Mouse (Mus musculus): Measurements from ENCODE around the gene Gm10638. TPM values are rescaled to one million over a fixed set of nuclear protein-coding genes. Genes with fewer than 3 reads are reported as not detected.

Gene Gm10638
- 5.4 and 6.0 TPM in 2 replicates for polyA plus RNA-seq (2016; fragmentation: Nextera tagmentation; extraction: Ambion mirVana)

DNA sequence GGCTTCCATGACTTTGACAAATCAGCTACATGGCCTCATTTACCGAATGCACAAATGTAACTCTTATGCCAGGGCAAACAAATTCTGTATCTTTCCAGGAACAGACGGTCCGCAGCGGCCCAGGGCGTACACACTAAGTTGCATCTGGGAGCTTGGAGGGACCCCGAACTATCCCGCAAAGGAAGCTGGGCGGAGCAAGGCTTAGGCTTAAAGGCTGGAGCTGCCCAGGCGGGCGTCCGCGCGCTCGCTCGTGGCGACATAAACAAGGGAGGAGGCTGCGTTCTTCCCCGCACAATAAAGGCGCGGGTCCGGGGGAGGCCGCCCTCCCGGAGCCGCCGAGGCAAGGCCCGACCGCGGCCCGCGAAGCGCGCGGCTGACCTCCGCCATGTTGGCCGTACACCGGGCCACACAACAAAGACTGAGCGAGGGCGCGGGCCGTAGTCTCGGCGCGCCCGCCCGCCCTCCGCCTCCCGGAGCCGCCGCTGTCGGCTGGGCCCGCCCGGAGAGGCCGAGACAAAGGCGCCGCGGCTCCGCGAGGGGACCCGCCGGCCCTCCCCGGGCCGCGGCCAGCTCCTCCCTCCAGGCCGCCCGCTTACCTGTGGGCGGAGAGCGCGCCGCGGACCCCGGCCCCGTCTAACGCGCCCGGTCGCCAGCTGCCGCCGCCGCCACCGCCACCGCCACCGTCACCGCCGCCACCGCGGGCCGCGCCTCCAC lies at the start of gene Gm10638, which contains the start of gene Siah1a:
Gene Gm10638, plus strand, starts transcription at position 479 of the 714 bp plus-strand sequence.
Gene Siah1a, minus strand, starts transcription at position 714 of the 714 bp plus-strand sequence.
- no peaks in the 10 kb centered on the region for H3K27me3 ChIP-seq (ENCODE audit: insufficient read depth, poor library complexity, severe bottlenecking)
- peak within 1 kb of the TSS; percentile 100 for H3K27ac ChIP-seq
- no peaks in the 10 kb centered on the region for H3K36me3 ChIP-seq
- H3K9me3 ChIP-seq, result no peaks in the 10 kb centered on the region
- H3K4me1 ChIP-seq (replicated peaks), result peaks cover 33% of the 10 kb centered on the region
- WGBS, result under 1% methylated on average over 88 of the region's 88 CpGs
- peak; percentile 76 for DNase-seq (ENCODE audit: low spot score)
- H3K4me3 ChIP-seq, result peak within 1 kb of the TSS; percentile 92

DNA sequence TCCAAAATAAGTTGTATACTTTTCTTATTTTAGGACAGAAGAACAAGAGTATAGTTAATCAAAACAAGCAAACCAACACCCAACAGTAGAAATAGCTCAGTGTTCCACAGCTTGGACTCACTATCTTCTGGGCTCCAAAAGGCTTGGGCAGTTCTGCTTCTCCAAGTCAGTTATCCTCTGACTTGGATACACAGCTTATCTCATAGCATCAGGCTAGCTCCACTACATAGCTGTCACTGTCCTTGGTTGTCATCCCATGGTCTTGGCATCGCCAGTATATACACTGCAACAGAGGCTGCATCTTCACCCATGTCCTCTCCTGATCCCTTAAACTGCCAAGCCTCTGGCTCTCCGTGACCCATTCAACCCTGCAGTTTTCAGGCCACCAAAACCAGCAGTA lies 49.8 kb upstream of the Gm10638 start:
- Histone ChIP-seq H3K27ac (no peak overlapping the region), H3K4me3 (no peak overlapping the region), H3K4me1 (replicated peaks) (no peaks in the 10 kb centered on the region), H3K27me3 (ENCODE audit: insufficient read depth, poor library complexity, severe bottlenecking) (no peaks in the 10 kb centered on the region), H3K9me3 (no peaks in the 10 kb centered on the region), H3K36me3 (0 out of 2 replicates have a peak, but pooled peaks cover 3% of the 10 kb centered on the region)
- DNase-seq (ENCODE audit: low spot score), result no peak
- 93% methylated on average over 2 of the region's 2 CpGs for WGBS

DNA sequence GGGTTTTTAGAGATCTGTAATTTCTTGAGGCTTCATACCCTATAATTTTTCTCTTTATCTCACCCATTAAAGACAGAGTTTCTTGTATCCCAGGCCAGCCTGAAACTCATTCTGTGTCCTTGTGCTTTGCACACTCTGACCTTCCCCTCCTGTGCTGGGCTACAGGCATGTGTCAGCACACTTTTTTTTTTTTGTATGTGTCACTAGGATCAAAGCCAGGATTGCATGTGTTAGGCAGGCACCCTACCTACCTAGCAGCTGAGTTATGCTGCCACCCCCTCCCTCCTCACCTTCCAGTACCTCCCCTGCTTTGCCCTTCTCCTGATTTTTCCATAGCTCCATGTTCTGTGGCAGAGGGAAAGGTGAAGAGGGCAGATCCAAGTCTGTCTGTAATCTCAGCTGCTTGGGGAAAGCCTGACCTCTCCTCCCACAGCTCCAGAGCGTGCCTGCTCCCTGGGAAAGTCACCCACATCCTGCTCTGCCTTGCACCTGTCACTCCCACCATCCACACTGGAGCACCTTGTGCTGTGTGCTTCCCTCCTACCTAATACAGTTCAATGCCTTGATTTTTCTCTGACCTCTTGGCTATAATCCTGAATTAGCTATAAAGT lies 46.6 kb upstream of the Gm10638 start:
- 76% methylated on average over 1 of the region's 1 CpGs for WGBS

DNA sequence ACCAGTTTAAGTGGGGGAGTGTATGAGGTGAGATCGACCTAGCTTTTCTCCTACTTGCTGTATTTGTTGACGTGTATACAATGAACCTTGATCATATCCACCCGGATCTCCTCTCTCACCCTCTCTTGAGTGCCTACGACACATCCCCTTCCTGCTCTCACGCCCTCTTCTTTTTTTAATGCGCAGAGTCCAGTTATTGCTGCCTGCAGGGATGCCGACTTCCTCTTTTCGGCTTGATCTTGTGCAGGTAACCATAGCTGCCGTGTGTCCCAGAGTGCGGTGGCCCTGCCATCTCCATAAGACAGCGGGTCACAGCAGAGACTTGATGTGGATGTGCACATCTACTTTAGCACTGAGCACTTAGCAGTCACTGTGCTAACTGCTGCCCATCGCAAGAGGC lies 46.0 kb upstream of the Gm10638 start:
- Histone ChIP-seq H3K27ac (no peak overlapping the region), H3K27me3 (ENCODE audit: insufficient read depth, poor library complexity, severe bottlenecking) (no peaks in the 10 kb centered on the region), H3K9me3 (no peaks in the 10 kb centered on the region), H3K36me3 (0 out of 2 replicates have a peak, but pooled peaks cover 4% of the 10 kb centered on the region), H3K4me1 (replicated peaks) (no peaks in the 10 kb centered on the region), H3K4me3 (no peak overlapping the region)
- 91% methylated on average over 12 of the region's 12 CpGs for WGBS
- DNase-seq (ENCODE audit: low spot score), result no peak

More for the DNA sequence above, 46.6 kb upstream of the Gm10638 start:
- Histone ChIP-seq H3K9me3 (no peaks in the 10 kb centered on the region), H3K4me3 (no peak overlapping the region), H3K36me3 (0 out of 2 replicates have a peak, but pooled peaks cover 4% of the 10 kb centered on the region), H3K4me1 (replicated peaks) (no peaks in the 10 kb centered on the region), H3K27ac (no peak overlapping the region), H3K27me3 (ENCODE audit: insufficient read depth, poor library complexity, severe bottlenecking) (no peaks in the 10 kb centered on the region)
- DNase-seq (ENCODE audit: low spot score), result no peak

DNA sequence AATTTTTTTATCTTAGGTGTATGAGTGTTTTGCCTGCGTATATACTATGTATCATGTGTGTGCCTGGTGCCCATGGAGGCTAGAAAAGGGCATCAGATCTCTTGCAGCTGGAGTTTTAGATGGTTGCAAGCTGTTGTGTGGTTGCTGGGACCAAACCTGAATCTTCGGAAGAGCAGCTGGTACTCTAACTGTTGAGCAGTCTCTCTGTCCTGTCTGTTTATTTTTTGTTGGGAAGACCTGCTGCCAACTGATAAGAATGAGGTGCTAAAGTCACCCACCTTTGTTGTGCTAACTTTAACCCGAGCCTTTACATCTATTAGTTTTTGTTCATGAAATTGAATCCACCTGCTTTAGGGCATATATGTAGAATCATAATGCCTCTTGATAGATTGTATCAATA lies 43.0 kb upstream of the Gm10638 start:
- H3K4me3 ChIP-seq, result no peak overlapping the region
- 85% methylated on average over 3 of the region's 3 CpGs for WGBS
- H3K4me1 ChIP-seq (replicated peaks), result no peaks in the 10 kb centered on the region
- 0 out of 2 replicates have a peak, but pooled peaks cover 6% of the 10 kb centered on the region for H3K36me3 ChIP-seq
- H3K9me3 ChIP-seq, result no peaks in the 10 kb centered on the region
- H3K27ac ChIP-seq, result no peak overlapping the region
- no peaks in the 10 kb centered on the region for H3K27me3 ChIP-seq (ENCODE audit: insufficient read depth, poor library complexity, severe bottlenecking)
- no peak for DNase-seq (ENCODE audit: low spot score)

DNA sequence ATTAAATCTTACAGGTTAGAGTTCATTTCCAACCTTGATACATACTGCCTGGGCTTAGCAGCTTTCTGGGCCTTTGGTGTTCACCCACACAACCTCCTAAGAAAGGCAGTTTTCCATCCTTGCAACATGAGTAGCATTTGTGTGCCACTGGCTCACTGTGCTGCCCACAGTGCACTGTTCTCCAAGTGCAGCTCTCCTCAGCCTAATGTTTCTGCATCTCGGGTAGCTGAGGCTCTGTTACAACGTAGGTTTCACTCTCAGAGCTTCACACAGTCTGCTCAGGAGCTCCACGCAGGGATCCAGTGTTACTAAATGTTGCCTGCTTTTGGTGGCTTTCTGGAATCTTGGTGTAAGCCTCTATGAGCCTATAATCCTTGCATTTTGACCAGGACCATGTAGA lies 40.2 kb upstream of the Gm10638 start:
- DNase-seq (ENCODE audit: low spot score), result no peak
- WGBS, result 81% methylated on average over 3 of the region's 3 CpGs
- H3K36me3 ChIP-seq, result peaks cover 19% of the 10 kb centered on the region
- H3K4me1 ChIP-seq (replicated peaks), result no peaks in the 10 kb centered on the region
- H3K4me3 ChIP-seq, result no peak overlapping the region
- no peaks in the 10 kb centered on the region for H3K27me3 ChIP-seq (ENCODE audit: insufficient read depth, poor library complexity, severe bottlenecking)
- H3K9me3 ChIP-seq, result no peaks in the 10 kb centered on the region
- H3K27ac ChIP-seq, result no peak overlapping the region

DNA sequence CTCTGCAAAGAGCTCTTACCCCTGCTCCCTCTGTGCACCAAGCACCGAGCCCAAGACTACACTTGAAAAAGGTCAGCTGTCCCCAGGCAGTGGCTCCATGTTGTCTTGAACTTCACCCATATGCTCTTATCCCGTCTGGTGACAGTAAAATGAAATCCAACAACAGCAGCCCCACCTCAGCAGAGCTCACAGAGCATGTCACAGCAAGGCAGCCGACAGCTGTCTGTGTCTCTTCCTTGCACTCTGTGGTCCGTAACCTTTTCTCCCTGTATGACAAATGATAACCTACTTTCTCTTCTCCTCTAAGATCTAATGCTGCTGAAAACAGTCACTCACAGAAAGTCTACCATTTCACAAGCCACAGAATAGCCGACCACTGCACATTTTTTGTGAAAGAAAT lies 38.7 kb upstream of the Gm10638 start:
- H3K27ac ChIP-seq, result no peak overlapping the region
- no peaks in the 10 kb centered on the region for H3K4me1 ChIP-seq (replicated peaks)
- peaks cover 24% of the 10 kb centered on the region for H3K36me3 ChIP-seq
- no peak for DNase-seq (ENCODE audit: low spot score)
- no peak overlapping the region for H3K4me3 ChIP-seq
- WGBS, result 85% methylated on average over 5 of the region's 5 CpGs
- H3K9me3 ChIP-seq, result no peaks in the 10 kb centered on the region
- no peaks in the 10 kb centered on the region for H3K27me3 ChIP-seq (ENCODE audit: insufficient read depth, poor library complexity, severe bottlenecking)

DNA sequence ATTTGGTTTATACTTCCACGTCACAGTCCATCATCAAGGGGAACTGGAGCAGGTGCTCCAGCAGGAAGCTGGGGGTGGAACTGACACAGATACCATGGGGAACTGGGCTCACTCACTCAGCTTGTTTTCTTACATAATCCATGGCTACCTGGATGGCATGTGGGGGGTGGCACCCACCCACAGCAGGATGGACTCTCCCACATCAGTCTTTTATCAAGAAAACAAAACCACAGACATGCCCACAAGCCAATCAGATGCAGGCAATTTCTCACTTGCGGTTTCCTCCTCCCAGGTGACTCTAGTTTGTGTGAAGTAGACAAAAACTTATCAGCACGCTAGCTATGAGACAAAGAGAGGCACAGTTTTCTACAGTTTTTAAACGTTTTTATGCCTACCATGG lies 37.6 kb upstream of the Gm10638 start:
- Histone ChIP-seq H3K9me3 (no peaks in the 10 kb centered on the region), H3K27me3 (ENCODE audit: insufficient read depth, poor library complexity, severe bottlenecking) (no peaks in the 10 kb centered on the region), H3K27ac (no peak overlapping the region), H3K4me1 (replicated peaks) (0 out of 2 replicates have a peak, but pooled peaks cover 3% of the 10 kb centered on the region), H3K4me3 (no peak overlapping the region), H3K36me3 (peaks cover 24% of the 10 kb centered on the region)
- no peak for DNase-seq (ENCODE audit: low spot score)
- 73% methylated on average over 4 of the region's 4 CpGs for WGBS

DNA sequence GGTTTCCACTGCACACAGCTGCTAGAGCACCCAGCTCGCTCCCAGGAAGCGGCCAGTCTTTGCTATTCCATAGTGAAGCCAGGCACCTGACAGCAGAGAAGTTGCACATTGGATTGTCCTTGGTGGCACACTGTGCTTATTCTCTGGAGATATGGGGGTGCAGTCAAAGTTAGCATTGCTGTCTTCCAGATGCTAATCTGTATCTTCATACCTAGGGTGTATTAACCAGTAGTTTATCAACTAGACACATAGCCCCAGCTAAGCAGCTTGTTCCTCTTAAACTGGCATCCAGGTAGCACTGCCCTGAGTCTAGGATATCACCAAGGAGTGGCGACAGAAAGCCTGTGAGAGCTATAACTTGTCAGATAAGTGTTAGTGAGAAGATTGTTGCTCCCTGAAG lies 32.9 kb upstream of the Gm10638 start:
- Histone ChIP-seq H3K27me3 (ENCODE audit: insufficient read depth, poor library complexity, severe bottlenecking) (no peaks in the 10 kb centered on the region), H3K27ac (peak overlapping the region; percentile 73; the same call in 1 of the 2 replicates), H3K36me3 (peaks cover 48% of the 10 kb centered on the region), H3K4me3 (no peak overlapping the region), H3K9me3 (no peaks in the 10 kb centered on the region), H3K4me1 (replicated peaks) (peaks cover 19% of the 10 kb centered on the region)
- WGBS, result 97% methylated on average over 3 of the region's 3 CpGs
- DNase-seq (ENCODE audit: low spot score), result no peak

DNA sequence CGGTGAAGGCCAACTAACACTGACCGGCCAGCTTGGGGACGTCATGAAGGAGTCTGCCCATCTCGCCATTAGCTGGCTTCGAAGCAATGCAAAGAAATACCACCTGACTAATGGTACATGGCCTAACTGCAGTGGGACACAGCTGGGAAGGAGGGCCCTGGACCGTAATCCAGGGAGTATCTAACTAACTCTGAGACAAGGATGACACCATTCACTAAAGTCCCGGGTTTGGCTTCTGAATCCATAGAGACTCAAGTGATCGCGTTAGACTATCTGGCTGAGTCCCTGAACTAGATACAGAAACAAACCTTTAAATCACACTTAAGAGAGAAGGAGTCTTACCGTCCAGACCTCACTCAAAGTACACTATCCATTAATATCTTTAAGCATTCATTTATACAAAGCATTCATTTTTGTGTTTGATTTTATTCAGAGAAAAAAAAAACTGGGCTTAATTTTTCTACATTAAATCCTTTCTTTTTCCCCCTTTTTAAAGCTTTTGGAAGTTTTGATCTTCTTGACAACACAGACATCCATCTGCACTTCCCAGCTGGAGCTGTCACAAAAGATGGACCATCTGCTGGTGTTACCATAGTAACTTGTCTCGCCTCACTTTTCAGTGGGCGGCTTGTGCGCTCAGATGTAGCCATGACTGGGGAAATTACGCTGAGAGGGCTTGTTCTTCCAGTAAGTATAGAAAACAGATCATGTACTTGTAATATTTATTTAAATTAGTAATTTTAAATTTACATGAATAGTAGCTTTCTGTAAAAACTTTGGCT lies 31.9 kb upstream of the Gm10638 start:
- 62% methylated on average over 14 of the region's 14 CpGs for WGBS
- Histone ChIP-seq H3K4me1 (replicated peaks) (peaks cover 19% of the 10 kb centered on the region), H3K27ac (peak overlapping the region; percentile 73), H3K4me3 (no peak overlapping the region), H3K9me3 (no peaks in the 10 kb centered on the region), H3K27me3 (ENCODE audit: insufficient read depth, poor library complexity, severe bottlenecking) (no peaks in the 10 kb centered on the region), H3K36me3 (peaks cover 55% of the 10 kb centered on the region)
- peak; percentile 59 for DNase-seq (ENCODE audit: low spot score)

DNA sequence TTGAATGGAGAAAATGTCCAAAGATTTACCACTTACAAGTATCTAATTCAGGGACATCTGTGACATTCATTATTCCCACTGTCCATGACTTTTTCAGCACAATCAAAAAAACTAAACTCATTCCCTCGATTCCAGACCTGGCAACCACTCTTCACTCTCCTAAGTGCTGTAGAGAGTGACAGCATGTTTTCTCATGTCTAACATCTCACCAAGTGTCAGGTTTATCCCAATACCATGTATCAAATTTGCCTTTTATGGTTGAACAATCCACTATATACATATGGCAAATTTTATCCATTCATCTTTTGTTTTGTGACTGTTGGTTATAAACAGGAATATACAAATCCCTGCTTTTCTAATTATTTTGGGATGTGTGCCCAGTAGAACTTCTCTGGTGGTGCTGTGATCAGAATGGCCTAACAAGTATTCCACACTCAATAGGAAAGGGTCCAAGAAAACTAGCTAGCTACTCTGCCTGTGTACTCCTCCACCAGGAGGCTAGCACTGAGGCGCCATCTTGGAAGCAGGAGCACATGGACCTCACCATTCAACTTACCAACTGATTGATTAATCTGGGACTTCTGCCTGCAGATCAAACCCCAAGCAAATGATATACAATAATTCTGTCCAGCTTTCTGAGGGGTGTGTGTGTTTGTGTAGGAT lies 27.0 kb upstream of the Gm10638 start:
- DNase-seq (ENCODE audit: low spot score), result no peak
- Histone ChIP-seq H3K4me1 (replicated peaks) (peaks cover 10% of the 10 kb centered on the region), H3K36me3 (peaks cover 85% of the 10 kb centered on the region), H3K27me3 (ENCODE audit: insufficient read depth, poor library complexity, severe bottlenecking) (no peaks in the 10 kb centered on the region), H3K4me3 (no peak overlapping the region), H3K9me3 (no peaks in the 10 kb centered on the region), H3K27ac (no peak overlapping the region)
- 83% methylated on average over 2 of the region's 2 CpGs for WGBS

DNA sequence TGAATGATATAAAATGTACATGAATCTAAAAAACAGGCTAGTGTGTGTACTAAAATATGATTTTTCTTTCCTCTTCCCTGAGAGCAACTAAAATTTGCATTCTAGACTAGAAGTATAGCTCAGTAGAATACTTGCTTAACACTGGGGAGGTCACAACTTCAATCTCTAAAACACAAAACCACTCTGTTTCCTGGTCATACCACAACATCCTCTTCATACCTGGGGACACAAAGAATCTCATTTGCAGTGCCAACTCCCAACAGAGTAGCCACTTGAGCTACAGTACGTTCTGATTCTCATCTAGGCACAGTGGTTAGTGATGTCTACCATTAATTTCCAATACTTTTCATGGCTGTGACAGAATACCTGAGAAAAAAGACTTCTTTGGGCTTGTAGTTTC lies 26.1 kb upstream of the Gm10638 start:
- no peak for DNase-seq (ENCODE audit: low spot score)
- no peak overlapping the region for H3K27ac ChIP-seq
- peaks cover 3% of the 10 kb centered on the region for H3K4me1 ChIP-seq (replicated peaks)
- WGBS, result 92% methylated on average over 1 of the region's 1 CpGs
- H3K36me3 ChIP-seq, result peaks cover 86% of the 10 kb centered on the region
- no peak overlapping the region for H3K4me3 ChIP-seq
- H3K27me3 ChIP-seq (ENCODE audit: insufficient read depth, poor library complexity, severe bottlenecking), result no peaks in the 10 kb centered on the region
- H3K9me3 ChIP-seq, result no peaks in the 10 kb centered on the region
